7 mouse cellular contexts compared by ENCODE assay signal in the genomic region with DNA sequence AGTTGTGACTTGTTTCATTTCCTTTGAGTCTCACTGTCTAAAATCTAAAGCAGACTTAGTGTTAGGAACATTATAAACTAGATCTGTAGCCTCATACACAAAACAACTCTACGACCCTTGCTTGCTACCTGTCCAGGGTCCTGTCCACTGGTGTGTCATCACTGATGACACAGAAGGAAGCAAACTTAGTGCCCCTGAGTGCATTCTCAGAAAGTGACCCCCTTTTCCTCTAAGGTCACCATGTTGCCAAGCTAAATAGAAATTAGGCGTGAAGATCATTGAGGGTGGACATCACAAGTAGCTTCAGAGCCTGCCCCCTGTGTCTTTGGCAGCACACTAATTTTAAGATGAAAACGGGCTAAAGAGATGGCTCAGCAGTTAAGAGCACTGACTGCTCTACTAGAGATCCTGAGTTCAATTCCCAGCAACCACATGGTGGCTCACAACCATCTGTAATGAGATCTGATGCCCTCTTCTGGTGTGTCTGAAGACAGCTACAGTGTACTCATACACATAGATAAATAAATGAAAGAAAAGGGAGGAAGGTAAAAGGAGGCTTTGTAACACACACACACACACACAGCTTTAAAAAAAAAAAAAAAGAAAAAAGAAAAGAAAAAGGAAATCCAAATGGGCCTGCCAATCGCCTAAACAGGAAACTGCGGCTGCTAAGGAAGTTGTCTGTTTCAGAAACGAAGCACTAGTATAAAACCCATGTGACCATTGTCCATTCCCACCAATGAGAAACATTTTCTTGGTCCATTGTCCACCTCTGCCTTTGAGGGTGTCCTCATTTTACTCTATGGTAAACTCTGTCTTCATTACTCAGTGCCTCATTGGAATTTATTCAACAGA. TPM values are rescaled to one million over a fixed set of nuclear protein-coding genes. Genes with fewer than 3 reads are reported as not detected.
A peak's percentile ranks its signal among the peaks of the same experiment; 100 is the strongest.
DNase-seq lines count a peak whose midpoint lies in the region; ATAC-seq and TF ChIP-seq lines count a peak whose summit lies in the region.

No protein-coding gene starts in this region.

- H3K4me2 ChIP-seq in lung, postnatal 0 days (replicated peaks; ENCODE audit: low read depth, low read length), result peak overlapping the region; percentile 65
- peak overlapping the region; percentile 91 for H3K4me2 ChIP-seq in forebrain, embryonic 13.5 days
- peak overlapping the region; percentile 67 for H3K4me2 ChIP-seq in limb, embryonic 14.5 days (replicated peaks; ENCODE audit: low read depth, low read length, severe bottlenecking)
- peak overlapping the region; percentile 83 for H3K4me2 ChIP-seq in stomach, embryonic 15.5 days

- peaks cover 2% of the 10 kb centered on the region; the same call in 1 of the 2 replicates for H3K36me3 ChIP-seq in lung, postnatal 0 days (ENCODE audit: insufficient read depth, low read length)
- H3K36me3 ChIP-seq in forebrain, embryonic 13.5 days (ENCODE audit: poor library complexity, severe bottlenecking), result peaks cover 20% of the 10 kb centered on the region
- peaks cover 21% of the 10 kb centered on the region for H3K36me3 ChIP-seq in limb, embryonic 14.5 days (ENCODE audit: control insufficient read depth, insufficient read depth, low read length)
- H3K36me3 ChIP-seq in stomach, embryonic 15.5 days, result peaks cover 14% of the 10 kb centered on the region

- no peak for DNase-seq in lung, postnatal 0 days (ENCODE audit: low spot score)
- no peak for DNase-seq in lung, postnatal 4 days
- no peak for DNase-seq in limb, embryonic 14.5 days (ENCODE audit: low spot score)
- no peak for DNase-seq in urinary bladder, postnatal 36 days (ENCODE audit: low spot score in 2 of 2)
- DNase-seq in kidney, adult 11 months, result no peak

- H3K4me3 ChIP-seq in lung, postnatal 0 days (ENCODE audit: low read depth, low read length), result peak overlapping the region; percentile 68
- peak overlapping the region; percentile 83 for H3K4me3 ChIP-seq in forebrain, embryonic 13.5 days
- peak overlapping the region; percentile 85 for H3K4me3 ChIP-seq in limb, embryonic 14.5 days (replicated peaks; ENCODE audit: low read length)
- H3K4me3 ChIP-seq in stomach, embryonic 15.5 days (replicated peaks), result peak overlapping the region; percentile 86

- H3K9ac ChIP-seq in lung, postnatal 0 days (replicated peaks; ENCODE audit: low read depth), result peak overlapping the region; percentile 44; the same call in 1 of the 2 replicates
- peak overlapping the region; percentile 63 for H3K9ac ChIP-seq in forebrain, embryonic 13.5 days
- H3K9ac ChIP-seq in limb, embryonic 14.5 days (ENCODE audit: low read depth, low read length, severe bottlenecking), result peak overlapping the region; percentile 61
- peak overlapping the region; percentile 46; the same call in 1 of the 2 replicates for H3K9ac ChIP-seq in stomach, embryonic 15.5 days

- TF ChIP-seq CTCF in lung, postnatal 0 days (IDR thresholded peaks at IDR 0.05), result no peak

- H3K9me3 ChIP-seq in lung, postnatal 0 days (ENCODE audit: low read length), result no peaks in the 10 kb centered on the region
- H3K9me3 ChIP-seq in forebrain, embryonic 13.5 days (replicated peaks), result no peaks in the 10 kb centered on the region
- no peaks in the 10 kb centered on the region for H3K9me3 ChIP-seq in limb, embryonic 14.5 days (ENCODE audit: control insufficient read depth, low read length)
- H3K9me3 ChIP-seq in stomach, embryonic 15.5 days, result no peaks in the 10 kb centered on the region

- H3K27ac ChIP-seq in lung, postnatal 0 days (ENCODE audit: low read length), result peak overlapping the region; percentile 85
- peak overlapping the region; percentile 57; the same call in 1 of the 2 replicates for H3K27ac ChIP-seq in forebrain, embryonic 13.5 days
- H3K27ac ChIP-seq in limb, embryonic 14.5 days (replicated peaks; ENCODE audit: low read depth, low read length), result peak overlapping the region; percentile 79
- H3K27ac ChIP-seq in stomach, embryonic 15.5 days, result peak overlapping the region; percentile 89

- TF ChIP-seq EP300 in lung, postnatal 0 days (IDR thresholded peaks at IDR 0.05), result no peak

- H3K4me1 ChIP-seq in lung, postnatal 0 days (ENCODE audit: insufficient read depth, low read depth, low read length), result peaks cover 6% of the 10 kb centered on the region; the same call in 1 of the 2 replicates
- H3K4me1 ChIP-seq in forebrain, embryonic 13.5 days, result peaks cover 22% of the 10 kb centered on the region
- H3K4me1 ChIP-seq in limb, embryonic 14.5 days (ENCODE audit: control insufficient read depth, insufficient read depth, low read length), result peaks cover 12% of the 10 kb centered on the region; the same call in 1 of the 2 replicates
- peaks cover 11% of the 10 kb centered on the region for H3K4me1 ChIP-seq in stomach, embryonic 15.5 days

- no peak for TF ChIP-seq POLR2A in limb, embryonic 14.5 days (IDR thresholded peaks at IDR 0.05; ENCODE audit: borderline replicate concordance, extremely low read depth, insufficient read depth, insufficient read length)

- 51% methylated on average over 6 of the region's 6 CpGs for WGBS in lung, postnatal 0 days
- WGBS in forebrain, embryonic 13.5 days, result 80% methylated on average over 6 of the region's 6 CpGs
- whole genome bisulfite sequencing in limb, embryonic 14.5 days, result 73% methylated on average over 6 of the region's 6 CpGs
- 65% methylated on average over 6 of the region's 6 CpGs for WGBS in stomach, embryonic 15.5 days

- ATAC-seq in lung, postnatal 0 days, result no peak
- no peak for ATAC-seq in forebrain, embryonic 13.5 days
- ATAC-seq in limb, embryonic 14.5 days (ENCODE audit: low FRiP score, low read depth), result no peak
- no peak for ATAC-seq in stomach, embryonic 15.5 days (ENCODE audit: insufficient read depth, low FRiP score, low read depth)

- H3K27me3 ChIP-seq in lung, postnatal 0 days (replicated peaks; ENCODE audit: insufficient read depth, low read length), result no peaks in the 10 kb centered on the region
- H3K27me3 ChIP-seq in forebrain, embryonic 13.5 days, result no peaks in the 10 kb centered on the region
- no peaks in the 10 kb centered on the region for H3K27me3 ChIP-seq in limb, embryonic 14.5 days (ENCODE audit: control insufficient read depth, insufficient read depth, low read length)
- no peaks in the 10 kb centered on the region for H3K27me3 ChIP-seq in stomach, embryonic 15.5 days (replicated peaks)

RNA-seq across cellular contexts. Expression of gene Abcf2, which starts 1.1 kb away (rescaled TPM):
- 47.7 TPM in 2 replicates for polyA plus RNA-seq in lung, postnatal 0 days (2015; fragmentation: Nextera tagmentation; extraction: Ambion mirVana)
- polyA plus RNA-seq in forebrain, embryonic 13.5 days (2015; fragmentation: Nextera tagmentation; extraction: Ambion mirVana), result 117 and 124 TPM in 2 replicates
- polyA plus RNA-seq in limb, embryonic 14.5 days (2012; rRNA removed), result 81.0 and 82.5 TPM in 2 replicates
- polyA plus RNA-seq in limb, embryonic 14.5 days (2014; fragmentation: Nextera tagmentation; extraction: Ambion mirVana), result 94.3 TPM in 2 replicates
- polyA plus RNA-seq in stomach, embryonic 15.5 days (2015; fragmentation: Nextera tagmentation; extraction: Ambion mirVana), result 85.9 and 90.0 TPM in 2 replicates

RNA-seq across cellular contexts. Expression of gene Chpf2, which starts 8.2 kb away (rescaled TPM):
- 18.3 and 22.5 TPM in 2 replicates for polyA plus RNA-seq in lung, postnatal 0 days (2015; fragmentation: Nextera tagmentation; extraction: Ambion mirVana)
- polyA plus RNA-seq in forebrain, embryonic 13.5 days (2015; fragmentation: Nextera tagmentation; extraction: Ambion mirVana), result 15.0 and 17.2 TPM in 2 replicates
- polyA plus RNA-seq in limb, embryonic 14.5 days (2012; rRNA removed), result 56.2 and 57.0 TPM in 2 replicates
- 21.3 and 23.1 TPM in 2 replicates for polyA plus RNA-seq in limb, embryonic 14.5 days (2014; fragmentation: Nextera tagmentation; extraction: Ambion mirVana)
- polyA plus RNA-seq in stomach, embryonic 15.5 days (2015; fragmentation: Nextera tagmentation; extraction: Ambion mirVana), result 18.6 and 21.2 TPM in 2 replicates

RNA-seq across cellular contexts. Expression of gene 4931409K22Rik, which starts 21.7 kb away (rescaled TPM):
- not detected in 2 replicates for polyA plus RNA-seq in lung, postnatal 0 days (2015; fragmentation: Nextera tagmentation; extraction: Ambion mirVana)
- 0.62 TPM in 2 replicates for polyA plus RNA-seq in forebrain, embryonic 13.5 days (2015; fragmentation: Nextera tagmentation; extraction: Ambion mirVana)
- 0.35 and 0.51 TPM in 2 replicates for polyA plus RNA-seq in limb, embryonic 14.5 days (2012; rRNA removed)
- 0.12 and 0.17 TPM in 2 replicates for polyA plus RNA-seq in limb, embryonic 14.5 days (2014; fragmentation: Nextera tagmentation; extraction: Ambion mirVana)
- polyA plus RNA-seq in stomach, embryonic 15.5 days (2015; fragmentation: Nextera tagmentation; extraction: Ambion mirVana), result 0.14 and 0.24 TPM in 2 replicates

RNA-seq across cellular contexts. Expression of gene Asb10, which starts 37.6 kb away (rescaled TPM):
- 0.21 and 0.29 TPM in 2 replicates for polyA plus RNA-seq in lung, postnatal 0 days (2015; fragmentation: Nextera tagmentation; extraction: Ambion mirVana)
- polyA plus RNA-seq in forebrain, embryonic 13.5 days (2015; fragmentation: Nextera tagmentation; extraction: Ambion mirVana), result 0.06 and 0.15 TPM in 2 replicates
- 2.7 and 3.8 TPM in 2 replicates for polyA plus RNA-seq in limb, embryonic 14.5 days (2012; rRNA removed)
- 0.62 and 1.1 TPM in 2 replicates for polyA plus RNA-seq in limb, embryonic 14.5 days (2014; fragmentation: Nextera tagmentation; extraction: Ambion mirVana)
- 0.32 and 0.57 TPM in 2 replicates for polyA plus RNA-seq in stomach, embryonic 15.5 days (2015; fragmentation: Nextera tagmentation; extraction: Ambion mirVana)

RNA-seq across cellular contexts. Expression of gene Smarcd3, which starts 45.9 kb away (rescaled TPM):
- 8.0 and 12.1 TPM in 2 replicates for polyA plus RNA-seq in lung, postnatal 0 days (2015; fragmentation: Nextera tagmentation; extraction: Ambion mirVana)
- 111 and 114 TPM in 2 replicates for polyA plus RNA-seq in forebrain, embryonic 13.5 days (2015; fragmentation: Nextera tagmentation; extraction: Ambion mirVana)
- polyA plus RNA-seq in limb, embryonic 14.5 days (2012; rRNA removed), result 91.5 and 93.6 TPM in 2 replicates
- 52.7 and 59.6 TPM in 2 replicates for polyA plus RNA-seq in limb, embryonic 14.5 days (2014; fragmentation: Nextera tagmentation; extraction: Ambion mirVana)
- 22.2 and 25.1 TPM in 2 replicates for polyA plus RNA-seq in stomach, embryonic 15.5 days (2015; fragmentation: Nextera tagmentation; extraction: Ambion mirVana)
